In genomic region chr9:32376031-32376430, GRCm38 (mm10) we compare ENCODE assay signal across 26 mouse cellular contexts. TPM values are rescaled to one million over a fixed set of nuclear protein-coding genes. Genes with fewer than 3 reads are reported as not detected.
"Had no signal": no experiment of that assay in that cellular context is flagged by ENCODE, and none has a peak within 500 bp of the region (broad histone marks: within the 10 kb centered on the region; RNA-seq: fewer than 3 reads in every experiment).

No protein-coding gene starts in this region.

- H3K9ac ChIP-seq: liver, embryonic 14.5 days; lung, embryonic 15.5 days; midbrain, embryonic 13.5 days had no signal

- H3K4me2 ChIP-seq: liver, embryonic 11.5 days; lung, embryonic 15.5 days; midbrain, embryonic 13.5 days had no signal

- H3K9me3 ChIP-seq: lung, embryonic 15.5 days; megakaryocyte, embryonic 14.5 days; midbrain, embryonic 10.5 days; midbrain, embryonic 13.5 days had no signal

- H3K27me3 ChIP-seq: lung, embryonic 15.5 days; midbrain, embryonic 13.5 days had no signal

- H3K4me3 ChIP-seq: left cerebral cortex, adult 2 months; lung, embryonic 15.5 days; megakaryocyte, embryonic 14.5 days; midbrain, embryonic 10.5 days; midbrain, embryonic 13.5 days had no signal

- H3K27ac ChIP-seq: left cerebral cortex, adult 2 months; liver, embryonic 14.5 days; lung, embryonic 15.5 days; midbrain, embryonic 10.5 days; midbrain, embryonic 13.5 days had no signal

- DNase-seq: layer of hippocampus, postnatal 36 days; lung, adult 18-20 months; lung, postnatal 10 days; lung, postnatal 36 days; thymus, adult 18-20 months; thymus, postnatal 36 days had no signal

- H3K4me1 ChIP-seq: lung, embryonic 15.5 days; midbrain, embryonic 10.5 days; midbrain, embryonic 13.5 days had no signal

- H3K36me3 ChIP-seq: lung, embryonic 15.5 days; midbrain, embryonic 10.5 days; midbrain, embryonic 13.5 days had no signal

- ATAC-seq: midbrain, embryonic 13.5 days; midbrain, embryonic 16.5 days had no signal

RNA-seq across cellular contexts. Expression of gene Kcnj1, which starts 3.7 kb away (rescaled TPM):
- total RNA-seq: layer of hippocampus, adult 8-10 months; layer of hippocampus, postnatal 10 days; layer of hippocampus, postnatal 36 days; left cerebral cortex, adult 2 months; left cerebral cortex, postnatal 10 days; left cerebral cortex, postnatal 36 days had no signal
- polyA plus RNA-seq: limb, embryonic 11.5 days; limb, embryonic 14.5 days; liver, embryonic 11.5 days; liver, embryonic 14.5 days; lung, embryonic 15.5 days; midbrain, embryonic 10.5 days; midbrain, embryonic 13.5 days; midbrain, embryonic 16.5 days; neural tube, embryonic 11.5 days; neural tube, embryonic 14.5 days; small intestine, adult 2 months; stomach, embryonic 16.5 days; urinary bladder, adult 2 months had no signal

RNA-seq across cellular contexts. Expression of gene Kcnj5, which starts 31.9 kb away (rescaled TPM):
- polyA plus RNA-seq: testis, adult 2 months had no signal
